Mouse (Mus musculus) gastrocnemius, postnatal 14 days (tissue): ENCODE results near the gene Zscan4e. TPM values are rescaled to one million over a fixed set of nuclear protein-coding genes. Genes with fewer than 3 reads are reported as not detected.
"Not testable (repeated sequence)": the region's sequence is repeated elsewhere in the genome, so short reads cannot be mapped to it uniquely, and the experiment has no call there.

Experiments used
- DNase-seq: peaks from one replicate; pipeline ENCODE4 v3.0.0; 2021; ENCODE audit warnings: mixed read lengths
- intact Hi-C: fragments of 180-260 bp; cut with DNase I; formaldehyde crosslinking; loops from one replicate; pipeline ENCODE4 v1.15.1; 2025; ENCODE audit warnings: low total_unique reads
- long read RNA-seq, 2 experiments: library from polyadenylated mRNA; stranded (forward); transcript quantifications; one replicate each; pipeline ENCODE4 v2.0.0; 2021
- microRNA-seq, 2 experiments: library from miRNA; unstranded; fragments of <30 nt; microRNA quantifications; one replicate each; pipeline ENCODE4 v1.2.0; 2021
- total RNA-seq, 2 experiments: library from RNA; stranded (reverse); gene quantifications; 2 replicates each; pipeline ENCODE4 v1.2.3; 2021

Zscan4e gene
- not detected for total RNA-seq
- long read RNA-seq, experiment 1 = 0 reads
- long read RNA-seq, experiment 2 = 0 reads

- intact Hi-C loops, DNase-seq: not testable (repeated sequence)
Measured at GRCm38 (mm10) chr7:11310582-11310981, at the start of gene Zscan4e. Zscan4e (minus strand) TSS chr7:11310682.

Small RNA genes within 50 kb of the gene (microRNA-seq; reads per million reads assigned to microRNA genes)
- gene Gm23087 = 0 reads per million in 2 experiments
- gene Gm26248 = 0 reads per million in 2 experiments

Other genes with a start within 250 kb of the Zscan4e start
- gene Zscan4-ps1, start 241.0 kb downstream of the Zscan4e start, total RNA-seq = not detected
- not detected for gene Zscan4d, start 144.5 kb downstream of the Zscan4e start, total RNA-seq
- gene Zscan4f, start 87.2 kb upstream of the Zscan4e start, total RNA-seq = not detected
- not detected for gene Zscan4-ps2, start 203.6 kb upstream of the Zscan4e start, total RNA-seq